Mouse (Mus musculus): Measurements from ENCODE around the gene Gm13278. TPM values are rescaled to one million over a fixed set of nuclear protein-coding genes. Genes with fewer than 3 reads are reported as not detected.
"Not testable (repeated sequence)": the region's sequence is repeated elsewhere in the genome, so short reads cannot be mapped to it uniquely, and the experiment has no call there.

Gene Gm13278
- total and polyA plus RNA-seq, 2 experiments from 2014 or later, result not detected

- not testable (repeated sequence) for H3K4me1 ChIP-seq (ENCODE audit: control insufficient read depth, insufficient read depth); ATAC-seq (ENCODE audit: insufficient read depth, low read depth); H3K9ac ChIP-seq (replicated peaks; ENCODE audit: low read depth, low read length); H3K36me3 ChIP-seq (replicated peaks; ENCODE audit: control insufficient read depth, insufficient read depth, low read length); H3K27me3 ChIP-seq (ENCODE audit: control insufficient read depth, insufficient read depth, low read length); H3K9me3 ChIP-seq (replicated peaks; ENCODE audit: control insufficient read depth, low read length)
- 3% methylated on average over 22 of the region's 42 CpGs for WGBS
- peak; percentile 88 for DNase-seq (ENCODE audit: low spot score)
- Histone ChIP-seq H3K4me3 (ENCODE audit: low read depth, low read length) (peak overlapping the region; percentile 27), H3K27ac (ENCODE audit: low read depth) (peak overlapping the region; percentile 61; the same call in 1 of the 2 replicates), H3K4me2 (ENCODE audit: low read depth, low read length) (peak overlapping the region; percentile 28; the same call in 1 of the 2 replicates)
- TF ChIP-seq CTCF (IDR thresholded peaks at IDR 0.05; ENCODE audit: low read depth), result peak; percentile 49
These were observed 27.8 kb upstream of the Gm13278 start for GRCm38 (mm10) chr4:88763384-88764018.

- H3K4me2 ChIP-seq (ENCODE audit: low read depth, low read length); H3K9me3 ChIP-seq (replicated peaks; ENCODE audit: control insufficient read depth, low read length); H3K4me1 ChIP-seq (ENCODE audit: control insufficient read depth, insufficient read depth); H3K4me3 ChIP-seq (ENCODE audit: low read depth, low read length); ATAC-seq (ENCODE audit: insufficient read depth, low read depth); H3K27me3 ChIP-seq (ENCODE audit: control insufficient read depth, insufficient read depth, low read length); H3K9ac ChIP-seq (replicated peaks; ENCODE audit: low read depth, low read length); H3K36me3 ChIP-seq (replicated peaks; ENCODE audit: control insufficient read depth, insufficient read depth, low read length); H3K27ac ChIP-seq (ENCODE audit: low read depth); DNase-seq (ENCODE audit: low spot score): not testable (repeated sequence)
- no CpG with 5 or more reads among the region's 32 CpGs for WGBS
These were observed 17.8 kb upstream of the Gm13278 start, which contains the start of gene Gm13290 for GRCm38 (mm10) chr4:88773534-88773933. Gene Gm13290, plus strand, starts transcription at chr4:88773834.

GRCm38 (mm10) chr4:88776622-88777021 lies 14.7 kb upstream of the Gm13278 start, which contains the start of gene Gm13289:
Gene Gm13289, plus strand, starts transcription at chr4:88776922.
- H3K27me3 ChIP-seq (ENCODE audit: control insufficient read depth, insufficient read depth, low read length); DNase-seq (ENCODE audit: low spot score); H3K36me3 ChIP-seq (replicated peaks; ENCODE audit: control insufficient read depth, insufficient read depth, low read length); H3K27ac ChIP-seq (ENCODE audit: low read depth); H3K4me1 ChIP-seq (ENCODE audit: control insufficient read depth, insufficient read depth); H3K4me2 ChIP-seq (ENCODE audit: low read depth, low read length); ATAC-seq (ENCODE audit: insufficient read depth, low read depth); H3K4me3 ChIP-seq (ENCODE audit: low read depth, low read length); H3K9me3 ChIP-seq (replicated peaks; ENCODE audit: control insufficient read depth, low read length); H3K9ac ChIP-seq (replicated peaks; ENCODE audit: low read depth, low read length): not testable (repeated sequence)
- WGBS, result no CpG with 5 or more reads among the region's 29 CpGs

GRCm38 (mm10) chr4:88779550-88779949 lies 11.8 kb upstream of the Gm13278 start, which contains the start of gene Gm13272:
Gene Gm13272, plus strand, starts transcription at chr4:88779850.
- H3K4me1 ChIP-seq (ENCODE audit: control insufficient read depth, insufficient read depth); H3K4me3 ChIP-seq (ENCODE audit: low read depth, low read length); ATAC-seq (ENCODE audit: insufficient read depth, low read depth); H3K27ac ChIP-seq (ENCODE audit: low read depth); H3K9ac ChIP-seq (replicated peaks; ENCODE audit: low read depth, low read length); H3K9me3 ChIP-seq (replicated peaks; ENCODE audit: control insufficient read depth, low read length); H3K4me2 ChIP-seq (ENCODE audit: low read depth, low read length); DNase-seq (ENCODE audit: low spot score); H3K36me3 ChIP-seq (replicated peaks; ENCODE audit: control insufficient read depth, insufficient read depth, low read length); H3K27me3 ChIP-seq (ENCODE audit: control insufficient read depth, insufficient read depth, low read length): not testable (repeated sequence)
- no CpG with 5 or more reads among the region's 29 CpGs for WGBS

GRCm38 (mm10) chr4:88780320-88780719 lies 11.0 kb upstream of the Gm13278 start:
- WGBS, result 48% methylated on average over 14 of the region's 18 CpGs
- H3K27me3 ChIP-seq (ENCODE audit: control insufficient read depth, insufficient read depth, low read length); H3K4me2 ChIP-seq (ENCODE audit: low read depth, low read length); H3K27ac ChIP-seq (ENCODE audit: low read depth); H3K4me3 ChIP-seq (ENCODE audit: low read depth, low read length); H3K36me3 ChIP-seq (replicated peaks; ENCODE audit: control insufficient read depth, insufficient read depth, low read length); DNase-seq (ENCODE audit: low spot score); H3K9ac ChIP-seq (replicated peaks; ENCODE audit: low read depth, low read length); ATAC-seq (ENCODE audit: insufficient read depth, low read depth); H3K4me1 ChIP-seq (ENCODE audit: control insufficient read depth, insufficient read depth); H3K9me3 ChIP-seq (replicated peaks; ENCODE audit: control insufficient read depth, low read length): not testable (repeated sequence)

- Histone ChIP-seq H3K4me3 (ENCODE audit: low read depth, low read length) (peak within 1 kb of the TSS; percentile 28; the same call in 1 of the 2 replicates), H3K27ac (ENCODE audit: low read depth) (peak within 1 kb of the TSS; percentile 82), H3K4me2 (ENCODE audit: low read depth, low read length) (peak within 1 kb of the TSS; percentile 47)
- H3K4me1 ChIP-seq (ENCODE audit: control insufficient read depth, insufficient read depth); H3K36me3 ChIP-seq (replicated peaks; ENCODE audit: control insufficient read depth, insufficient read depth, low read length); H3K9ac ChIP-seq (replicated peaks; ENCODE audit: low read depth, low read length); DNase-seq (ENCODE audit: low spot score); H3K9me3 ChIP-seq (replicated peaks; ENCODE audit: control insufficient read depth, low read length); ATAC-seq (ENCODE audit: insufficient read depth, low read depth); H3K27me3 ChIP-seq (ENCODE audit: control insufficient read depth, insufficient read depth, low read length): not testable (repeated sequence)
- 9% methylated on average over 3 of the region's 7 CpGs for WGBS
These were observed 9.5 kb upstream of the Gm13278 start, which contains the start of gene Ifnz for GRCm38 (mm10) chr4:88781831-88782230. Gene Ifnz, plus strand, starts transcription at chr4:88782131.

GRCm38 (mm10) chr4:88782335-88782734 lies 9.0 kb upstream of the Gm13278 start:
- not testable (repeated sequence) for DNase-seq (ENCODE audit: low spot score)
- H3K4me3 ChIP-seq (ENCODE audit: low read depth, low read length), result peak overlapping the region; percentile 28; the same call in 1 of the 2 replicates

GRCm38 (mm10) chr4:88785409-88785808 lies 5.9 kb upstream of the Gm13278 start, which contains the start of gene Gm13276:
Gene Gm13276, plus strand, starts transcription at chr4:88785709.
- no CpG with 5 or more reads among the region's 27 CpGs for WGBS
- H3K27ac ChIP-seq (ENCODE audit: low read depth); H3K27me3 ChIP-seq (ENCODE audit: control insufficient read depth, insufficient read depth, low read length); DNase-seq (ENCODE audit: low spot score); H3K9me3 ChIP-seq (replicated peaks; ENCODE audit: control insufficient read depth, low read length); ATAC-seq (ENCODE audit: insufficient read depth, low read depth); H3K4me3 ChIP-seq (ENCODE audit: low read depth, low read length); H3K36me3 ChIP-seq (replicated peaks; ENCODE audit: control insufficient read depth, insufficient read depth, low read length); H3K4me2 ChIP-seq (ENCODE audit: low read depth, low read length); H3K4me1 ChIP-seq (ENCODE audit: control insufficient read depth, insufficient read depth); H3K9ac ChIP-seq (replicated peaks; ENCODE audit: low read depth, low read length): not testable (repeated sequence)

More at GRCm38 (mm10) chr4:88782335-88782734, 9.0 kb upstream of the Gm13278 start:
- not testable (repeated sequence) for H3K36me3 ChIP-seq (replicated peaks; ENCODE audit: control insufficient read depth, insufficient read depth, low read length); H3K27me3 ChIP-seq (ENCODE audit: control insufficient read depth, insufficient read depth, low read length); H3K4me1 ChIP-seq (ENCODE audit: control insufficient read depth, insufficient read depth); H3K9ac ChIP-seq (replicated peaks; ENCODE audit: low read depth, low read length); ATAC-seq (ENCODE audit: insufficient read depth, low read depth); H3K9me3 ChIP-seq (replicated peaks; ENCODE audit: control insufficient read depth, low read length)
- Histone ChIP-seq H3K27ac (ENCODE audit: low read depth) (peak overlapping the region; percentile 82), H3K4me2 (ENCODE audit: low read depth, low read length) (peak overlapping the region; percentile 47)
- WGBS, result 0% methylated on average over 5 of the region's 31 CpGs

Measured in heart, postnatal 0 days (tissue).